Mouse (Mus musculus): Measurements from ENCODE around the gene Mark4.

The Mark4 gene

GRCm38 (mm10) chr7:19458591-19459111 lies at the start of gene Mark4:
Gene Mark4 (minus strand): TSS chr7:19458821.
- DNase-seq (ENCODE audit: low read depth, low spot score): no peak

GRCm38 (mm10) chr7:19507612-19507981 lies 49.0 kb upstream of the Mark4 start:
- no peak for DNase-seq (ENCODE audit: low read depth, low spot score)

- DNase-seq (ENCODE audit: low read depth, low spot score): no peak
Observed at GRCm38 (mm10) chr7:19506969-19507611, 48.5 kb upstream of the Mark4 start.

GRCm38 (mm10) chr7:19506326-19506725 lies 47.7 kb upstream of the Mark4 start:
- DNase-seq (ENCODE audit: low read depth, low spot score): no peak

- no peak for DNase-seq (ENCODE audit: low read depth, low spot score)
Observed at GRCm38 (mm10) chr7:19503481-19504068, 45.0 kb upstream of the Mark4 start.

GRCm38 (mm10) chr7:19501658-19502057 lies 43.0 kb upstream of the Mark4 start:
- no peak for DNase-seq (ENCODE audit: low read depth, low spot score)

- no peak for DNase-seq (ENCODE audit: low read depth, low spot score)
Observed at GRCm38 (mm10) chr7:19500420-19501363, 42.1 kb upstream of the Mark4 start.

GRCm38 (mm10) chr7:19498326-19498725 lies 39.7 kb upstream of the Mark4 start:
- no peak for DNase-seq (ENCODE audit: low read depth, low spot score)

- no peak for DNase-seq (ENCODE audit: low read depth, low spot score)
Observed at GRCm38 (mm10) chr7:19496214-19496555, 37.6 kb upstream of the Mark4 start.

GRCm38 (mm10) chr7:19495521-19496213 lies 37.0 kb upstream of the Mark4 start:
- DNase-seq (ENCODE audit: low read depth, low spot score): no peak

- DNase-seq (ENCODE audit: low read depth, low spot score): no peak
Observed at GRCm38 (mm10) chr7:19494751-19495474, 36.3 kb upstream of the Mark4 start.

GRCm38 (mm10) chr7:19491731-19492130 lies 33.1 kb upstream of the Mark4 start:
- DNase-seq (ENCODE audit: low read depth, low spot score): no peak

- no peak for DNase-seq (ENCODE audit: low read depth, low spot score)
Observed at GRCm38 (mm10) chr7:19489525-19489924, 30.9 kb upstream of the Mark4 start.

- no peak for DNase-seq (ENCODE audit: low read depth, low spot score)
Observed at GRCm38 (mm10) chr7:19486549-19486948, 27.9 kb upstream of the Mark4 start.

- DNase-seq (ENCODE audit: low read depth, low spot score): no peak
Observed at GRCm38 (mm10) chr7:19485488-19485887, 26.9 kb upstream of the Mark4 start.

GRCm38 (mm10) chr7:19483281-19483680 lies 24.7 kb upstream of the Mark4 start:
- no peak for DNase-seq (ENCODE audit: low read depth, low spot score)

GRCm38 (mm10) chr7:19477624-19478384 lies 19.2 kb upstream of the Mark4 start:
- no peak for DNase-seq (ENCODE audit: low read depth, low spot score)

- no peak for DNase-seq (ENCODE audit: low read depth, low spot score)
Observed at GRCm38 (mm10) chr7:19477084-19477483, 18.5 kb upstream of the Mark4 start.

- DNase-seq (ENCODE audit: low read depth, low spot score): peak; percentile 71
Observed at GRCm38 (mm10) chr7:19473875-19474443, 15.3 kb upstream of the Mark4 start.

GRCm38 (mm10) chr7:19472403-19472802 lies 13.8 kb upstream of the Mark4 start:
- DNase-seq (ENCODE audit: low read depth, low spot score): no peak

Measured in telencephalon, adult 2 months (tissue).